Mouse (Mus musculus) liver, embryonic 11.5 days (tissue): ENCODE results near the gene Mbnl1. TPM values are rescaled to one million over a fixed set of nuclear protein-coding genes. Genes with fewer than 3 reads are reported as not detected.
A peak's percentile ranks its signal among the peaks of the same experiment; 100 is the strongest.

Experiments
- ATAC-seq: fragments of 200-750 bp; cut with Nextera tagmentation; replicated peaks from 2 replicates; pipeline ENCODE4 v1.8.0; 2017; ENCODE audit warnings: moderate number of reproducible peaks, mild to moderate bottlenecking, moderate TSS enrichment, moderate library complexity; ENCODE audit not compliant: low FRiP score
- DNase-seq: peaks from one replicate; pipeline ENCODE4 v3.0.0-alpha.2; 2017; ENCODE audit warnings: low spot score
- H3K27ac ChIP-seq: fragments of 300-500 bp; sonication (generic); 2 replicates; pipeline ENCODE4 v1.5.1; 2014; ENCODE audit warnings: mild to moderate bottlenecking, low read depth, low read length, control low read depth
- H3K27me3 ChIP-seq: fragments of 300-500 bp; sonication (generic); replicated peaks from 2 replicates; pipeline ENCODE4 v1.6.1; 2014; ENCODE audit warnings: low read length, mixed read lengths; ENCODE audit not compliant: control insufficient read depth, insufficient read depth
- H3K36me3 ChIP-seq: fragments of 300-500 bp; sonication (generic); 2 replicates; pipeline ENCODE4 v1.6.1; 2014; ENCODE audit warnings: mild to moderate bottlenecking, low read length, moderate library complexity, mixed read lengths; ENCODE audit not compliant: control insufficient read depth, insufficient read depth
- H3K4me1 ChIP-seq: fragments of 300-500 bp; sonication (generic); replicated peaks from 2 replicates; pipeline ENCODE4 v1.6.1; 2014; ENCODE audit warnings: low read length, mixed read lengths; ENCODE audit not compliant: control insufficient read depth, insufficient read depth
- H3K4me2 ChIP-seq: fragments of 300-500 bp; sonication (generic); 2 replicates; pipeline ENCODE4 v1.6.1; 2014; ENCODE audit warnings: mild to moderate bottlenecking, control low read depth, moderate library complexity
- H3K4me3 ChIP-seq: fragments of 300-500 bp; sonication (generic); 2 replicates; pipeline ENCODE4 v1.5.1; 2014; ENCODE audit warnings: low read depth, low read length, control low read depth
- H3K9ac ChIP-seq: fragments of 300-500 bp; sonication (generic); 2 replicates; pipeline ENCODE4 v1.6.1; 2014; ENCODE audit warnings: low read depth, low read length, control low read depth
- H3K9me3 ChIP-seq: fragments of 300-500 bp; sonication (generic); 2 replicates; pipeline ENCODE4 v1.6.1; 2016; ENCODE audit warnings: low read length, inconsistent platforms, mixed read lengths; ENCODE audit not compliant: control insufficient read depth
- WGBS: fragments of 180-500 bp; shearing (Covaris S2); extraction: QIAGEN DNeasy Blood & Tissue Kit; methylation state at CpG from one replicate; pipeline ENCODE4 v1.1.7; 2014; 5-methylcytosine and 5-hydroxymethylcytosine counted together
- polyA plus RNA-seq: library from polyadenylated mRNA; unstranded; fragments of >200 nt; fragmentation: Nextera tagmentation; extraction: Ambion mirVana; gene quantifications from 2 replicates; pipeline ENCODE4 v1.2.1, GENCODE M21; 2014

Mbnl1 gene
- polyA plus RNA-seq, 1 experiment from 2014 or later: 242 TPM

- H3K4me1 ChIP-seq: peaks cover 21% of the 10 kb centered on the region
- H3K27ac ChIP-seq: no peak overlapping the region
- no peak for ATAC-seq
- peak overlapping the region; percentile 17; the same call in 1 of the 2 replicates for H3K9ac ChIP-seq
- DNase-seq: no peak
- H3K4me2 ChIP-seq: peak overlapping the region; percentile 82
- peak overlapping the region; percentile 24; the same call in 1 of the 2 replicates for H3K4me3 ChIP-seq
- H3K9me3 ChIP-seq: no peaks in the 10 kb centered on the region
- no peaks in the 10 kb centered on the region for H3K36me3 ChIP-seq
- H3K27me3 ChIP-seq: no peaks in the 10 kb centered on the region
- WGBS: 57% methylated on average over 5 of the region's 5 CpGs
Measured at GRCm38 (mm10) chr3:60504775-60505430, 32.3 kb downstream of the Mbnl1 start.

DNA sequence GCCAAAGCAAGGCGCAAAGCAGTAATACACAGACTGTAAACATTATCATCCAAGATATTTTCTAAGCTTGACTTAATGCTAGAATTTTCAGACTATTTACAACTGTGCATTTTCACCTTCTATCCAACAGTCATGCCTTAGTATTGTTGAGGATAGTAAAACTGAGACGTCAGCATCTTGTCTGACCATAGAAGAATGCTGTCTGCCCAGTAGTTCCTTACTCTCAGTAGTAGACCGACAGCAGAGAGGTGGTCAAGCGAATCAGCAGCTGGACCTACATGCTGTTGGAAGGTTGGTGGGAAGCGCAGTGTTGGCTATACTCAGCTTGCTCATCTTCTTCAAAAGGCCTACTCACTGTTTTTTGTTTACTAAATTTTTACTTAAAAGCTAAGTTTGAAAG lies 34.2 kb downstream of the Mbnl1 start:
- no peak overlapping the region for H3K27ac ChIP-seq
- DNase-seq (no peak), ATAC-seq (no peak)
- H3K9ac ChIP-seq: no peak overlapping the region
- peaks cover 27% of the 10 kb centered on the region for H3K4me1 ChIP-seq
- H3K36me3 ChIP-seq: no peaks in the 10 kb centered on the region
- H3K4me2 ChIP-seq: no peak overlapping the region
- WGBS: 78% methylated on average over 5 of the region's 5 CpGs
- H3K4me3 ChIP-seq: no peak overlapping the region
- H3K27me3 ChIP-seq: no peaks in the 10 kb centered on the region
- no peaks in the 10 kb centered on the region for H3K9me3 ChIP-seq

DNA sequence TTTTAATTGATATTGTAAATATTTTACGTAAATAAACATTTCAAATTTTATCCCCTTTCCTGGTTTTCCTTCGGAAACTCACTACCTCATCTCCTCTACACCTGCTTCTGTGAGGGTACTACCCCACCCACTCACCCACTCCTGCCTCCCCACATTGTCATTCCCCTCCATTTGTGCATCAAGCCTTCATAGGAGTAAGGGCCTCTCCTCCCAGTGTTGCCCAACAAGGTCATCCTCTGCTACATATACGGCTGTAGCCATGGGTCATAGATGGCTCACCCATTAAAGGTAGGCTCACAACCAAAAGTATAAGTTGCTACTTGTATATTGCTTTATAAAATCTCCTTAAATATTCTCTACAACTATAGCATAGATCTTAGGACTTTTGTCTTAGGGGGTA lies 34.9 kb downstream of the Mbnl1 start:
- DNase-seq: no peak
- Histone ChIP-seq H3K9me3 (no peaks in the 10 kb centered on the region), H3K27ac (no peak overlapping the region), H3K27me3 (no peaks in the 10 kb centered on the region), H3K9ac (no peak overlapping the region), H3K4me2 (no peak overlapping the region), H3K4me1 (peaks cover 29% of the 10 kb centered on the region), H3K4me3 (no peak overlapping the region), H3K36me3 (no peaks in the 10 kb centered on the region)
- no peak for ATAC-seq
- 84% methylated on average over 3 of the region's 3 CpGs for WGBS

- ATAC-seq (no peak), DNase-seq (no peak)
- H3K4me3 ChIP-seq: no peak overlapping the region
- no peak overlapping the region for H3K9ac ChIP-seq
- WGBS: 86% methylated on average over 2 of the region's 2 CpGs
- no peak overlapping the region for H3K27ac ChIP-seq
- H3K4me2 ChIP-seq: no peak overlapping the region
- peaks cover 29% of the 10 kb centered on the region for H3K4me1 ChIP-seq
- H3K9me3 ChIP-seq: no peaks in the 10 kb centered on the region
- H3K27me3 ChIP-seq: no peaks in the 10 kb centered on the region
- no peaks in the 10 kb centered on the region for H3K36me3 ChIP-seq
Measured at GRCm38 (mm10) chr3:60507979-60508378, 35.3 kb downstream of the Mbnl1 start.

- Histone ChIP-seq H3K4me2 (no peak overlapping the region), H3K36me3 (no peaks in the 10 kb centered on the region), H3K27ac (no peak overlapping the region), H3K9me3 (no peaks in the 10 kb centered on the region), H3K4me3 (no peak overlapping the region), H3K4me1 (peaks cover 28% of the 10 kb centered on the region), H3K27me3 (no peaks in the 10 kb centered on the region), H3K9ac (no peak overlapping the region)
- ATAC-seq: no peak
- DNase-seq: no peak
- 70% methylated on average over 3 of the region's 3 CpGs for WGBS
Measured at GRCm38 (mm10) chr3:60511197-60511596, 38.6 kb downstream of the Mbnl1 start.

GRCm38 (mm10) chr3:60513337-60513736 lies 40.7 kb downstream of the Mbnl1 start:
- 64% methylated on average over 7 of the region's 7 CpGs for WGBS
- no peak for DNase-seq
- H3K27me3 ChIP-seq: no peaks in the 10 kb centered on the region
- H3K36me3 ChIP-seq: no peaks in the 10 kb centered on the region
- peaks cover 28% of the 10 kb centered on the region for H3K4me1 ChIP-seq
- H3K9ac ChIP-seq: no peak overlapping the region
- H3K27ac ChIP-seq: no peak overlapping the region
- H3K9me3 ChIP-seq: no peaks in the 10 kb centered on the region
- no peak overlapping the region for H3K4me2 ChIP-seq
- ATAC-seq: no peak
- H3K4me3 ChIP-seq: no peak overlapping the region

DNA sequence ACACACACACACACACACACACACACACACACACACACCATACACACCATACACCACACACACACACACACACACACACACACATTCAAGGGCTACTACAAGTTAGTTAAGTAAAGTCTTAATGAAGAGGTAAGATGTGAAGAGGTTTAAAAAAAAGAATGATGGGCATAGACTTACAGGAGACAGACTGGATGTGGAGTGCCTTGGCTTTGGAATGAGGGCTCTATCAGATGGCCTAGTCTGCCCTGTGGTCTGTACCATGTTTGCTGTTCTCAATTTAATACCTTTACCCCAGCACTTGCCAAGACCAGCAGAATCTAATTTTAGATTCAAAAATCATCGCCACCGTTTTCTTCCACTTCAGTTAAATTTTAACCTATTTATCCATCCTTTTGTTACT lies 41.1 kb downstream of the Mbnl1 start:
- WGBS: 77% methylated on average over 2 of the region's 2 CpGs
- Histone ChIP-seq H3K9ac (no peak overlapping the region), H3K4me1 (peaks cover 26% of the 10 kb centered on the region)

DNA sequence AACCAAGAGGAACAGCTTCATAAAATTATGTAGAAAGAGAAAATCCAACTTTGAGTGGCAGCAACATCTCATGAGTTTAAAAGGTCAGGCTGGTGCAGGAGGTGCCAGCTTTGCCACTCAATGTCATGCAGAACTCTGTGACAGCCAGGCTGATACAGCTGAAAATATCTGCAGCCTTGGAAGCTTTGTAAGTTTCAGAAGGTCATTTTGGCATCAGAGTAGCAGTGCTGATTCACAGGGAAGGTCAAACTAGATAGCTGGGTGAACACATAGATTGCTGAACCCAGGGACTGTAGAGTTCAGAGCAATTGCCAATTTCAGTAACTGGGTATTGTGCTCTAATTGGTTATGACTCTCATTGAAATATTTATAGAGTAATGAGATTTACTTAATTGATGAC lies 42.8 kb downstream of the Mbnl1 start:
- Histone ChIP-seq H3K4me1 (peaks cover 26% of the 10 kb centered on the region), H3K9ac (no peak overlapping the region), H3K9me3 (no peaks in the 10 kb centered on the region), H3K36me3 (no peaks in the 10 kb centered on the region), H3K4me3 (no peak overlapping the region), H3K27ac (no peak overlapping the region), H3K27me3 (no peaks in the 10 kb centered on the region), H3K4me2 (no peak overlapping the region)
- DNase-seq (no peak), ATAC-seq (no peak)

More for the DNA sequence above, 41.1 kb downstream of the Mbnl1 start:
- H3K4me3 ChIP-seq: no peak overlapping the region
- H3K9me3 ChIP-seq: no peaks in the 10 kb centered on the region
- H3K36me3 ChIP-seq: no peaks in the 10 kb centered on the region
- DNase-seq (no peak), ATAC-seq (no peak)
- no peak overlapping the region for H3K27ac ChIP-seq
- no peaks in the 10 kb centered on the region for H3K27me3 ChIP-seq
- no peak overlapping the region for H3K4me2 ChIP-seq

DNA sequence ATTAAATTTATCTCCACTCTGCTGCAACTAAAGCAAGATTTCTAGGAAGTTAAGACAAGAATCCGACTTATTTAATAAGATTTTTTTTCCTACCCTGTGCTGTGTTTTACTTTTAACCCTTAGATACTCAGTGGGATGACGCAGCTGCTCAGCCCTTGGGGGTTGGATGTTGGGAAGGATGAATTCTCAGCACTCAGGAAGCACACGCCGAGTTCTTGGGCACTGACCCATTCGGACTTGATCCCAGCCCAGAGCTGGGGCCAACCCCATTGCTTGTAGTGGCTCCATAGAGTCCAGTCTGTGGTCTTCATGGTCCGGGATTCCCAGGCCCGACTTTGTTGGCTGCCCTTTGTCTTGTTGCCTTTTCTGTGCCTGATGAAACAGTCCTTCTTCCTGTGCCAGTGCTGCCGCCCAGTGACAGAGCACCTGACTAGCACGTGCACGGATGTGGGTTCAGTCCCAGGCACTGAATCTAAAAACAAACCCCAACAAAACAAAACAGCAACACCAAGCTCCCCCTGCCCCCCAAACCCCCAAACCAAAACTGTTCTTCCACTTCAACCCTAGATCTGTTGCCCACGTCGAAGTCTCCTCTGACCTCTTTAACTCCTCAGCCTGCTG lies 43.5 kb downstream of the Mbnl1 start:
- WGBS: 40% methylated on average over 12 of the region's 12 CpGs
- no peaks in the 10 kb centered on the region for H3K9me3 ChIP-seq
- H3K9ac ChIP-seq: no peak overlapping the region
- H3K36me3 ChIP-seq: no peaks in the 10 kb centered on the region
- no peak for DNase-seq
- H3K4me1 ChIP-seq: peaks cover 24% of the 10 kb centered on the region
- ATAC-seq: peak; percentile 63
- no peaks in the 10 kb centered on the region for H3K27me3 ChIP-seq
- H3K4me2 ChIP-seq: peak overlapping the region; percentile 2; the same call in 1 of the 2 replicates
- H3K4me3 ChIP-seq: no peak overlapping the region
- H3K27ac ChIP-seq: no peak overlapping the region
